Mouse (Mus musculus) brain, embryonic 14.5 days (tissue): ENCODE data around the gene Rpl10.

Source experiments
- CTCF ChIP-seq: fragments of 200-500 bp; IDR thresholded peaks from 2 replicates; pipeline ENCODE4 v1.5.1; 2012; ENCODE audit warnings: inconsistent platforms, mild to moderate bottlenecking, moderate library complexity, borderline replicate concordance; ENCODE audit not compliant: insufficient read depth, insufficient read length; ENCODE audit errors: extremely low read depth
- POLR2A ChIP-seq: fragments of 200-500 bp; IDR thresholded peaks from 2 replicates; pipeline ENCODE4 v1.6.1; 2012; ENCODE audit warnings: mild to moderate bottlenecking, inconsistent platforms, borderline replicate concordance; ENCODE audit not compliant: poor library complexity, insufficient read depth, insufficient read length, severe bottlenecking; ENCODE audit errors: extremely low read depth

DNA sequence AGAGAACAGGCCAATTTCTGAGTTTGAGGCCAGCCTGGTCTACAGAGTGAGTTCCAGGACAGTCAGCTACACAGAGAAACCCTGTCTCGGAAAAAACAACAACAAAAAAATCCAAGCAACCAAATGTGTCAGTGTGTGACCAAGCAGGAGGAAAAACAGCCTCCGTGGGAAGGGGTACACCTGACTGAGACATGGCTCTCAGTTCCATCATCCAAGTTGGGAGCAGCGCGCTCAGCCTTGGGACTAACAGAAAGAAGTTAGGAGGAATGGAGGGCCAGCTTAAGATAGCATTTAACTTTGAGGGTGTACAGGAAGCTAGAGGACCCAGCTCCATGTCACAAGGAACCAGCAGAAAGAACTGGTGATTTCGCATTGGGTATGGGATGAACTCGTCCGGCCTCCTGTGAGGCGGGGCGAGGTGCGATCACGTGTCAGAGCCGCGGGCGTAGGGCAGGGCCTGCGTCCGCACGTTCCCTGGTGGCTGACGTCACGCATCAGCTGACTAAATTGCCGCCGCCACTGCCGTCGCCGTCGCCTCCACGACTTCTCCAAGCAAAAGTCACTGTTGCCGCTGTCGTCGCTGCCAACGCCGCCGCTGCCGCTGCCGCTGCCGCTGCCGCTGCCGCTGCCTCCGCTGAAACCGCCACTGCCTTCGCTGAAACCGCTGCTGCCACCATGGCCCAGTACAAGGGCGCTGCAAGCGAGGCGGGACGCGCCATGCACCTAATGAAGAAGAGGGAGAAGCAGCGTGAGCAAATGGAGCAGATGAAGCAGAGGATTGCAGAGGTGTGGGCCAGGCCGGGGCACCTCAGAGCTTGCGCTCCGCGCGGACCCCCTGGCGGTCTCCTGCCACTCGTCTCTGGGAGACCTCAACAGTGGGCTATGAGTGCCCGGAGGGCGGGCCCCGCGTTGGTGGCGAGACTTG lies 42.2 kb downstream of the Rpl10 start, which contains the start of gene Fam50a:
- TF ChIP-seq CTCF, result no peak
- TF ChIP-seq POLR2A, result no peak
